Mouse (Mus musculus) testis, adult 2 months (tissue): ENCODE measurements around the gene Apba3.

Experiments
- CTCF ChIP-seq: fragments of 200-500 bp; IDR thresholded peaks from 2 replicates; pipeline ENCODE4 v1.5.1; 2012; ENCODE audit warnings: low read depth, mild to moderate bottlenecking, inconsistent platforms, low read length, moderate library complexity; ENCODE audit not compliant: control insufficient read depth, insufficient read depth, insufficient replicate concordance
- POLR2A ChIP-seq: fragments of 200-500 bp; IDR thresholded peaks from 2 replicates; pipeline ENCODE4 v1.6.1; 2012; ENCODE audit warnings: low read depth, mild to moderate bottlenecking, inconsistent platforms, low read length, moderate library complexity; ENCODE audit not compliant: control insufficient read depth

- TF ChIP-seq CTCF (no peak), POLR2A (no peak)
These were observed 31.1 kb downstream of the Apba3 start for GRCm38 (mm10) chr10:81297845-81298244.
